Mouse (Mus musculus): ENCODE measurements at regions not wholly inside any gene's neighbourhood (a gene's known extent, or its start where the extent isn't known, plus 50 kb on each side); places are given as distances from the start of the nearest gene placed in this dataset.

DNA sequence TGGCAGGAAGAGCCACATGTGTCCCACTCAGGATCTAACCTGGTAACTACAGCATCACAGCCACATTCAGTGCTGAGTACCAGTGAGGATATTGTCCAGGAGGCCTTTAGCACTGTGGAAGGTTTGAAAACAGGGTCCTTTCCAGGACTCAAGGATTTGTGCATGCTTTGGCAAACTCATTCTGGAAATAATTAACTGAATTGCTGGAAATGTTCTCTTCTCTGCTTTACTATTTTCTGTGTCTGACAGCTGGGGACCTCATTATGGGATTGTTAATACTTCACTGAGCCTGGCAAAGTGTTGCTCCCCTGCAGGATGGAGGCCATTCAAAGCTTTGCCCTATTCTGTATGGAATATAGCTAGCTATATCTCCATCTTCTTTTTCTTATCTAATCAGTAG, 342.8 kb upstream of the Pdzrn3 start:
- TF ChIP-seq CTCF (IDR thresholded peaks at IDR 0.05; ENCODE audit: borderline replicate concordance, insufficient read depth, low read depth, low read length): no peak
- no peak for TF ChIP-seq POLR2A (IDR thresholded peaks at IDR 0.05; ENCODE audit: borderline replicate concordance, insufficient read depth, low read length)

All from cerebellum, adult 2 months (tissue).